Mouse (Mus musculus) liver, adult 2 months (tissue): Measurements from ENCODE around the gene Runx2.

Experiments used
- CTCF ChIP-seq: fragments of 200-500 bp; IDR thresholded peaks from 2 replicates; pipeline ENCODE4 v1.5.1; 2011; ENCODE audit warnings: low read depth, low read length, control low read depth
- POLR2A ChIP-seq: fragments of 200-500 bp; IDR thresholded peaks from 2 replicates; pipeline ENCODE4 v1.6.1; 2011; ENCODE audit warnings: low read length, control low read depth; ENCODE audit not compliant: insufficient read depth; ENCODE audit errors: extremely low read depth

GRCm38 (mm10) chr17:44788982-44789747 is 25.4 kb downstream of the Runx2 start:
- no peak for TF ChIP-seq CTCF
- no peak for TF ChIP-seq POLR2A
